Mouse (Mus musculus): ENCODE measurements around the gene Khsrp. TPM values are rescaled to one million over a fixed set of nuclear protein-coding genes. Genes with fewer than 3 reads are reported as not detected.

Khsrp gene
- total and polyA plus RNA-seq, 3 experiments = 89.3 to 157 (median 125) TPM

DNA sequence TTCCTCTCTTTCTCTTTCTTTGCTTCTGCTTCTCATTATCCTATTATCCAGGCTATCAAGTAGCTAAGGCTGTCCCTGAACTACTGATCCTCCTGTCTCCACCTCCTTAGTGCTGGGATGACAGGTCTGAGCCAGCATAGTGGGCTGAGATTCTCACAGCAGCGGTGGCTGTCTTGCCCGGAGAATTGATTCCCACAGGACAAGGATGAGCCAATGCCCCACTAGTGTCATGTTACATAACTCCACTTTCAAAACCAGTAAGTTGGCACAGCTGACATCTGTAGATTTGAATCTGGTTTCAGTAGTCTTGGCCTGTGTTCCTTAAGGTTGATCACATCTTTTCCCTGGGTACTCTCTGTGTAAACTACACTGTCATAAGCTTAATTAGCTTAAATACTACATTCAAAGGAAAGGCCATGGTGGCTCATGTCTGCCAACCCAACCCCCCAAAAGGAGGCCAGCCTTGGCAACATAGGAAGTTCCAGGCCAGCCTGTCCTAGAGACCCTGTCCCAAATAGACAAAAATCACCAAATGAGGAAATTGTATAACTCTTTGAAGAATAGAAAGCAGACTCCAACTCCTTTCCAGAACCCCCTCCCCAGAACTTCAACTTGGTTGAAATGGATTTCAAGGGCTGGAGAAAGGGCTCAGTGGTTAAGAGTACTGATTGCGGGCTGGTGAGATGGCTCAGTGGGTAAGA lies 45.1 kb downstream of the Khsrp start:
- H3K9me3 ChIP-seq (replicated peaks; ENCODE audit: insufficient read depth, low read length) = no peaks in the 10 kb centered on the region
- peaks cover 0 to 4% of the 10 kb centered on the region in 2 experiments; a peak in 2 of 4 replicates for H3K36me3 ChIP-seq (ENCODE audit: control insufficient read depth in 1 of 2, insufficient read depth in 2 of 2, low read length in 2 of 2)
- H3K27me3 ChIP-seq (ENCODE audit: control insufficient read depth in 1 of 2, insufficient read depth in 2 of 2, low read length in 2 of 2) = no peaks in the 10 kb centered on the region; a peak in 1 of 4 replicates
- H3K27ac ChIP-seq (ENCODE audit: control insufficient read depth, low read depth, low read length) = no peak overlapping the region
- no peak overlapping the region for H3K4me3 ChIP-seq (ENCODE audit: control insufficient read depth in 1 of 2, insufficient read depth in 1 of 2, low read depth in 2 of 2, low read length in 2 of 2)
- peaks cover 0 to 5% of the 10 kb centered on the region in 2 experiments; a peak in 2 of 4 replicates for H3K4me1 ChIP-seq (ENCODE audit: control insufficient read depth in 1 of 2, insufficient read depth in 2 of 2, low read length in 2 of 2)
- peaks cover 11% of the 10 kb centered on the region for H3K79me2 ChIP-seq (ENCODE audit: control insufficient read depth, insufficient read depth, low read length, poor library complexity)
- no peak overlapping the region for H3K9ac ChIP-seq (ENCODE audit: control insufficient read depth, low read depth, low read length, poor library complexity, severe bottlenecking)
- TF ChIP-seq JUND (IDR thresholded peaks at IDR 0.05; ENCODE audit: low read depth, low read length) (no peak), TCF12 (IDR thresholded peaks at IDR 0.05; ENCODE audit: low read depth, low read length) (no peak), CHD2 (IDR thresholded peaks at IDR 0.05; ENCODE audit: low read length) (no peak), MYB (IDR thresholded peaks at IDR 0.05; ENCODE audit: low read depth, low read length) (no peak), RAD21 (IDR thresholded peaks at IDR 0.05; ENCODE audit: low read depth, low read length) (no peak)
- DNase-seq (ENCODE audit: low read depth, low spot score) = no peak

- H3K79me2 ChIP-seq (ENCODE audit: control insufficient read depth, insufficient read depth, low read length, poor library complexity) = peaks cover 5% of the 10 kb centered on the region
- no peak overlapping the region for H3K4me3 ChIP-seq (ENCODE audit: control insufficient read depth in 1 of 2, insufficient read depth in 1 of 2, low read depth in 2 of 2, low read length in 2 of 2)
- TF ChIP-seq E2F4 (IDR thresholded peaks at IDR 0.05; ENCODE audit: borderline replicate concordance, low read depth, low read length) = no peak
- no peak overlapping the region for H3K27ac ChIP-seq (ENCODE audit: control insufficient read depth, low read depth, low read length)
- H3K9ac ChIP-seq (ENCODE audit: control insufficient read depth, low read depth, low read length, poor library complexity, severe bottlenecking) = no peak overlapping the region
- H3K9me3 ChIP-seq (replicated peaks; ENCODE audit: insufficient read depth, low read length) = no peaks in the 10 kb centered on the region
- H3K4me1 ChIP-seq (ENCODE audit: control insufficient read depth in 1 of 2, insufficient read depth in 2 of 2, low read length in 2 of 2) = no peaks in the 10 kb centered on the region
- no peaks in the 10 kb centered on the region for H3K36me3 ChIP-seq (ENCODE audit: control insufficient read depth in 1 of 2, insufficient read depth in 2 of 2, low read length in 2 of 2)
- no peak for DNase-seq (ENCODE audit: low read depth, low spot score)
- no peaks in the 10 kb centered on the region; a peak in 1 of 4 replicates for H3K27me3 ChIP-seq (ENCODE audit: control insufficient read depth in 1 of 2, insufficient read depth in 2 of 2, low read length in 2 of 2)
These were observed 45.7 kb downstream of the Khsrp start for GRCm38 (mm10) chr17:56985656-56986055.

- H3K9ac ChIP-seq (ENCODE audit: control insufficient read depth, low read depth, low read length, poor library complexity, severe bottlenecking) = no peak overlapping the region
- H3K27ac ChIP-seq (ENCODE audit: control insufficient read depth, low read depth, low read length) = no peak overlapping the region
- no peaks in the 10 kb centered on the region for H3K9me3 ChIP-seq (replicated peaks; ENCODE audit: insufficient read depth, low read length)
- H3K79me2 ChIP-seq (ENCODE audit: control insufficient read depth, insufficient read depth, low read length, poor library complexity) = no peaks in the 10 kb centered on the region
- no peak overlapping the region for H3K4me3 ChIP-seq (ENCODE audit: control insufficient read depth in 1 of 2, insufficient read depth in 1 of 2, low read depth in 2 of 2, low read length in 2 of 2)
- no peak for DNase-seq (ENCODE audit: low read depth, low spot score)
- H3K36me3 ChIP-seq (ENCODE audit: control insufficient read depth in 1 of 2, insufficient read depth in 2 of 2, low read length in 2 of 2) = no peaks in the 10 kb centered on the region
- H3K4me1 ChIP-seq (ENCODE audit: control insufficient read depth in 1 of 2, insufficient read depth in 2 of 2, low read length in 2 of 2) = no peaks in the 10 kb centered on the region
- H3K27me3 ChIP-seq (ENCODE audit: control insufficient read depth in 1 of 2, insufficient read depth in 2 of 2, low read length in 2 of 2) = no peaks in the 10 kb centered on the region; a peak in 1 of 4 replicates
- TF ChIP-seq ZMIZ1 (IDR thresholded peaks at IDR 0.05; ENCODE audit: low read depth, low read length) (no peak), POLR2A (IDR thresholded peaks at IDR 0.05; ENCODE audit: control insufficient read depth in 1 of 2, insufficient read depth in 1 of 2, low read depth in 1 of 2, low read length in 2 of 2, poor library complexity in 1 of 2) (no peak), NRF1 (IDR thresholded peaks at IDR 0.05; ENCODE audit: insufficient read depth, low read depth, low read length, poor library complexity, severe bottlenecking) (no peak), RCOR1 (IDR thresholded peaks at IDR 0.05; ENCODE audit: low read depth, low read length) (no peak), POLR2AphosphoS2 (IDR thresholded peaks at IDR 0.05; ENCODE audit: low read length) (no peak), MEF2A (IDR thresholded peaks at IDR 0.05; ENCODE audit: extremely low read depth, insufficient replicate concordance, low read depth, low read length, poor library complexity, severe bottlenecking) (no peak), SIN3A (IDR thresholded peaks at IDR 0.05; ENCODE audit: low read length) (no peak), ELF1 (IDR thresholded peaks at IDR 0.05; ENCODE audit: low read depth, low read length) (no peak), GABPA (IDR thresholded peaks at IDR 0.05; ENCODE audit: low read depth, low read length) (no peak), NELFE (IDR thresholded peaks at IDR 0.05; ENCODE audit: low read depth, low read length) (no peak), UBTF (IDR thresholded peaks at IDR 0.05; ENCODE audit: borderline replicate concordance, insufficient read depth, low read depth, low read length) (no peak), EP300 (IDR thresholded peaks at IDR 0.05; ENCODE audit: low read depth in 1 of 2, low read length in 2 of 2) (no peak), CTCF (IDR thresholded peaks at IDR 0.05 in 2 of 3, conservative IDR thresholded peaks at IDR 0.05 in 1 of 3; ENCODE audit: control insufficient read depth in 1 of 3, insufficient read depth in 1 of 3, low read depth in 2 of 3, low read length in 3 of 3, poor library complexity in 1 of 3, severe bottlenecking in 1 of 3) (no peak), MYC (IDR thresholded peaks at IDR 0.05; ENCODE audit: low read depth, low read length) (no peak), CHD2 (IDR thresholded peaks at IDR 0.05; ENCODE audit: low read length) (no peak)
These were observed 46.4 kb downstream of the Khsrp start for GRCm38 (mm10) chr17:56984886-56985285.
